Mouse (Mus musculus) cerebellum, adult 9-11 months (tissue): ENCODE data around the gene Tcp1.
"Not testable (repeated sequence)": the region's sequence is repeated elsewhere in the genome, so short reads cannot be mapped to it uniquely, and the experiment has no call there.

Experiments used
- DNase-seq: peaks from one replicate; pipeline ENCODE4 v3.0.0; 2022

The Tcp1 gene

DNA sequence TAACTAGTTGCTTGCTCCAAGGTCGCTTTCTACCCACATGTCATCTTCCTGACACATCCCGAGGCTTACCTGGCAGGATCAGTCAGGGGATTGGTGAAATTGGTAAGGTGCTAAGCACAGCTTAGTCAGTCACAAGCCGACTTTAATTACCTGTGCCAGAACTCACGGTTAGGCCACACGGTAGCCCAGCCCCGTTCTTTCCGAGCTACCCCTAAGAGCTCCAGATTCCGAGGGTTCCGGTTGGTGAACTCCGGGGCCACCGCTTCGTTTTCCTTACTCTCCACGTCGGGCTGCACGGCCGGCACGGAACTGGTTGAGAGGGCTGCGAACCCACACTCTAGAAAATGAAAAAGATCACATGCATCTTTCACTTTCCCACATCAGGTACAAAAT lies at the start of gene Tcp1:
TSS of gene Tcp1 (plus strand) at position 214 of the 393 bp plus-strand sequence.
- DNase-seq = no peak

DNA sequence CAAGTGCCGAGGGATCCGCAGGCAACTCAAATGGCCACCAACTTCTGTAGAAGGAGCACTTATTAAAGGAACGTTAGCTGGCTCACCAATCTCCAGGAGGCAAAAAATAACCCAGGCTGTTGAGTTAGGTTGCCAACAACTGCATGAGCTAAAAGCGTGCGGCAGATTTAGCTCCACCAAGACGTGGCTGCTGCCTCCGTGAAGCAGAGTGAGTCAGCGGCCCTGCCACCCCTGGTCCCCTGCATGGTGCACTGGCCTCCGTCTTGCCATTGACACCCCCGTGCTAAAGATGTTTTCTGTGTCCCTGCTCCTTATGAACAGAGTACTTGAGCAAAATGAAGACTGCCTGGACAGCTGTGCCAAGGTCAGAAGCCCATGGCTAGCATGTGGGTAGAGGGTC lies 48.6 kb upstream of the Tcp1 start:
- no peak for DNase-seq

GRCm38 (mm10) chr17:12868043-12868442 lies 47.5 kb upstream of the Tcp1 start, which contains the start of gene Mas1:
Gene Mas1, minus strand, starts transcription at chr17:12868143.
- DNase-seq = no peak

DNA sequence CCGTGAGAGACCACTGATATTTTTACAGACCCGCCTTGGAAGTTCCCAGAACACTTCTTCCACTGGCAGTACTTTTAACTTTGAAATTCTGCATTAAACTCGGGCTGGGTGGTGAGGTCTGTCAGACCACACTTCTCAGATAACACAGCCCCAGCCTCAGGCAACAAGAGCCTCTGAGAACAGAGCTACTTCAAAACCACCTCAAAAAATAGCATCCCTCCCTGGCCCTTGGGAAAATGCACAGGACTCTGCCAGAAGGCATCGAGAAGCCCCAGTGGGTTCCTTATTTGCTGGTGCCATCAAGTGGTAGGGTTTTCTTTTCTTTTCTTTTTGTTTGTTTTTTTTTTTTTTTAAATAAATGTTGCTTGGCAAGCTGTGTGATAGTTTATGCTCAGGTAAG lies 46.9 kb upstream of the Tcp1 start:
- no peak for DNase-seq

DNA sequence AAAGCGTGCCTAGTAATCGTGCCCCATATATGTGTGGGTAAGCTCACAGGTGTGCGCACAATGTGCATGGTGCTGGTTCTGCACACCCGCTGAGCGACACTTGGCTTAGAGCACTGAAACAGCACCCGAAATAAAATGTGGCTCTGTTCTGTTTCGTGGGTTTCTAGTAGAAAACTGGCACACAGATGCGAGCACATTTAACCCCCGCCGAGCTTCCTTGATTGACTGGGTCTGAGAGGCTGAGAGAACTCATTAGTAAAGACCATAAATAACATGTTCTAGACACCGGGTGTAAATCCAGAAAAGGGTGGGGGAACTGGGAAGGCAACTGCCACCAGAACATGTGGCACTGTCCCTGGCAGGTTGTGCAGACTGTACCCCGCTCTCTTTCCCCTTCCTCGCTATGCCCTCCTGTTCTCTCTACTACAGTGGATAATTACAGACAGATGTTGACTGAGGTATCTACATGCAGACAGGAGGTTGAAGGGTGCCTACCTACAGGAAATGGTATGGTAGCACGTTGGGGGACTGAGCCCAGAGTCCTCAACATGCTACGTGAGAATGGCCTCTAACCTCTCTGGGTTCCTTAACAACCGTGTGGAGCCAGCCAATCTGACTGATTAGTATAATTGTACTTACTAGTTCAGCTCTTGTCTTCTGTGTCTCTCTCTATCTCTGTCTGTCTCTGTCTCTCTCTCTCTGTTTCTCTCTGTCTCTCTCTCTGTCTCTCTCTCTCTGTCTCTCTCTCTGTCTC lies 43.0 kb upstream of the Tcp1 start:
- peak; percentile 54 for DNase-seq

DNA sequence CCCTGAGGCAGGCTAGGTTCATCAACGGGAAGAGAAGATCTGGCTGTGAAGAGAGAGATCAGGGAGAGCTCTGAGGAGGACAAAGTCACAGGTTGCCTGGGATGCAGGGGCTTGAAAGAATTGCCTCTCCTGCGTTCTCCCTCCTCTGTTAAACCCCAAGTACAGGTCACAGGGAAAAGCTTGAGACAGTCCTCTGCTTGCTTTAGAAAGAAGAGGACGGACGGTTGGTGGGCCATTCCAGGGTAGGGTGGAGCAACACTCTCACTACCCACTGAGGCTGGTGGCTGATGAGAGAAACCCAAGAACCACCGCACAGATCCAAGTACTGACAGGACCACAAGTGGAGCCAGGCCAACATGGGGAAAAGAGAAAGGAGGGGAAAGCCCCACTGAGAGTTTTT lies 39.8 kb upstream of the Tcp1 start, which contains the start of gene Mrgprh:
TSS of gene Mrgprh (plus strand) at position 301 of the 400 bp plus-strand sequence.
- no peak for DNase-seq

GRCm38 (mm10) chr17:12880178-12880577 lies 35.3 kb upstream of the Tcp1 start:
- DNase-seq = peak; percentile 73

- no peak for DNase-seq
Observed at GRCm38 (mm10) chr17:12881216-12881615, 34.3 kb upstream of the Tcp1 start.

DNA sequence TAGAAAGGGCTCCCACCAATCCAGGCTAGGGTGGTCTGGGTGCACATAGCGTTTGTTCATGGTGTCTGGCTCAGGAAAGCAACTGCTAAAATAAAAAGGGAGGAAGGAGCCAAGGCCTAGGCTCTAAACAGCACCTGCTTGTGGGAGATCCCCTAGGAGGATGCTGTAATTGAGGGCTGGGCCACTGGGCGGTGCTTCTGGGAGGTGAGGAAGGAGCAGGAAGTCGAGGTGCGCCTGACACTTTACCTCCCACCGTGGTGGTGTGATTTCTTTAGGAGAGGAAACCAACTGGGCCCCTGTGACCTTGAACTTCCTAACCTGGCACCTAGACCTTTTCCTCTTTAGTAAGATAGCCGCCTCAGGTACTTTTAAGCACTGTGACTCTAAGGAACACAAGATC lies 28.9 kb upstream of the Tcp1 start:
- DNase-seq = no peak

GRCm38 (mm10) chr17:12887021-12887775 lies 28.3 kb upstream of the Tcp1 start:
- no peak for DNase-seq

DNA sequence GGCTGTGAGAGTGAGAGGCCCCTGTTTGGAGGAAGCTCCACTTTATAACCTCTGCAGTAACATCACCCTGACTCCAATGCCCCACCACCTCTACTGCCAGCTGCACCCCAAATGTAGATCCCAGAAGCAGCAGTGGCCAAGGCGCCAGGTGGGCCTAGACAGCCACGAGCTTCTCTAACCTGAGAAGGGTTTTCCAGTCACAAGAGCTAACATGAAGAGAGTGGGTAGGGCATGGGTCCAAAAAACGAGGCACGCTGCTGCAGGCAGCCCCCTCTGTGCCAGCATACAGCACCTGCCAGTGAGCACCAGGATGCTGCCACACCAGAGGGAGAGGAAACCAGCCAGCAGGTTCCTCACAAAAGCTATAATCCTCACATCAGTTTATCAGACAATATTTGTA lies 24.4 kb upstream of the Tcp1 start:
- DNase-seq = no peak

- no peak for DNase-seq
Observed at GRCm38 (mm10) chr17:12892033-12892432, 23.5 kb upstream of the Tcp1 start.

GRCm38 (mm10) chr17:12897674-12898073 lies 17.8 kb upstream of the Tcp1 start:
- DNase-seq = no peak

- DNase-seq = not testable (repeated sequence)
Observed at GRCm38 (mm10) chr17:12898607-12899006, 16.9 kb upstream of the Tcp1 start.

DNA sequence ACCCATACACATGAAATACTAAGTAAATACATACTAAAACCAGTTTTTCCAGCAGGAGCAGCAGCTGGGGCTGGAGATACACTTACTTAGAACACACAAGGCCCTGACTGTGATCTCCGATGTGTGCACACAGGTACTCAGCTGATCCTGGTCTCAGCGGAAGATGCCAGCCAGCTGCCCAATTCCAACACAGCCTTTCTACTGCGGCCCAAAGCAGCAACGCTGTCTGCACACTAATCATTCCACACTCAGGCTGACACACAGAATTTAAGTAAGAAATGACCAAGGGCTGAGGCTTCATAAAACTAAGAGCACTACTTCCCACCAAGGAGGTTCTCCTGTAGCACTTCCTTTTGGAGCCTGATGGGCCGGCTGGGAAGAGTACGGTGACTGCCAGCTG lies 13.2 kb upstream of the Tcp1 start:
- no peak for DNase-seq

GRCm38 (mm10) chr17:12903372-12904333 lies 11.8 kb upstream of the Tcp1 start:
- no peak for DNase-seq

DNA sequence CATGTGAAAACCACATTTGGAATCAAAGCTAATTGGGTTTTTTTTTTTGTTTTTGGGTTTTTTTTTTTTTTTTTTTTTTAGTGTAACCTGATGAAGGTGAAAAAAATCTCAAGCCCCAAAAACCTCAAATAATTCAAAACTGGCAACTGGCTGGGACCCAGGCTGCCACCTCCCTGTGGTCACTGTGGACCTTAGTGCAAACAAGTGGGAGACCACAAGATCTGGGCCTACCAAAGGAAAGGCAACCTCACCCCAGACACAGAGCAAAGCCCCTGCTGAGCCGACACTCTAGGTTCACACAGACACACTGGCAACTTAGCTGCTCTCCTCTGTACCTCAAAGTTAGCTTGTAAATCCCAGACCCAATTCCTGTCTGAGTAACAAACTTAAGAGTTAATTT lies 11.2 kb upstream of the Tcp1 start:
- no peak for DNase-seq

GRCm38 (mm10) chr17:12905810-12906209 lies 9.7 kb upstream of the Tcp1 start:
- DNase-seq = no peak

DNA sequence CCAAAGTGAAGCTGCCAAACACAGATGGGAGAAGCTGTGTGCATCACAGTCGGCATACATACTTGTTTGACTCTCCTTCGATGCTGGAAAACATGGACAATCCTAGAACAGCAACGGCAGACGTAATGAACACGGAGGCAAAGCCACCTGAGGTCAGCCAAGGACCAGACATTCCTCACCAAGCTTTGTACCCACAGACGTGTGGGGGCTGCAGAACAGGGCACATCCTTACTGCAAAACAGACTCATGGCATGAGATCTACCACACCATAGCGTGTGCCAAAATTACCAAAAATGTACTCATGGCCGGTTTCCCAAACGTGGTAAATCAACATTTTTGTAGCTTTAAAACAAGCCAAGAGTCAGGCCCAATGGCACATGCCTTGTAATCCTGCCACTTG lies 9.1 kb upstream of the Tcp1 start:
- DNase-seq = no peak

GRCm38 (mm10) chr17:12909361-12910280 lies 5.9 kb upstream of the Tcp1 start, which contains the start of gene Pnldc1:
Gene Pnldc1, minus strand, starts transcription at chr17:12910230.
- DNase-seq = no peak

DNA sequence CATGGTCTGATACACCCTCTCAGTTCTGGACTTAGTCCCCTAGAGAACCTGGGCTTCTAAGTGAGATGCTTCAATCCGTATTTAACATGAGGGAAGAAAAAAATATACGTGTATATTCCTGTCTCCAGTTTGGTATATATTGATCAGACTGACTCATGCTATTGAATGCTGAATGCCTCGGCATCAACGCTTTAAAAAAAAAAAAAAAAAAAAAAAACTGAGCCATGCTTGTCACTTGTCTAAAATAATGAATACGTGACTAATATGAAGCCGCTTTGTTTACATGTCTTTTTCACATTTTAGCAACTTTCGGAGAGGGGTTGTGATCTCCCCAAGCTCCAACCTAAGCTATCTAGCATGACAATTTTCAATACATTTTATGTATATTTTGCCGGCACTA lies 5.1 kb upstream of the Tcp1 start:
- DNase-seq = no peak
